Mouse (Mus musculus) liver, embryonic 13.5 days (tissue): ENCODE data around the gene Mark1. TPM values are rescaled to one million over a fixed set of nuclear protein-coding genes. Genes with fewer than 3 reads are reported as not detected.

ENCODE experiments used
- ATAC-seq: fragments of 200-750 bp; cut with Nextera tagmentation; 2 replicates; pipeline ENCODE4 v1.8.0; 2017; ENCODE audit warnings: low read depth, mild to moderate bottlenecking, moderate number of reproducible peaks, moderate library complexity
- DNase-seq: peaks from one replicate; pipeline ENCODE4 v3.0.0; 2022
- H3K27ac ChIP-seq: fragments of 300-500 bp; sonication (generic); 2 replicates; pipeline ENCODE4 v1.5.1; 2015; ENCODE audit warnings: moderate library complexity, mild to moderate bottlenecking, inconsistent platforms
- H3K27me3 ChIP-seq: fragments of 300-500 bp; sonication (generic); 2 replicates; pipeline ENCODE4 v1.6.1; 2015; ENCODE audit warnings: mild to moderate bottlenecking, inconsistent platforms
- H3K36me3 ChIP-seq: fragments of 300-500 bp; sonication (generic); 2 replicates; pipeline ENCODE4 v1.6.1; 2015; ENCODE audit warnings: mild to moderate bottlenecking, inconsistent platforms
- H3K4me1 ChIP-seq: fragments of 300-500 bp; sonication (generic); replicated peaks from 2 replicates; pipeline ENCODE4 v1.6.1; 2015; ENCODE audit warnings: inconsistent platforms
- H3K4me2 ChIP-seq: fragments of 300-500 bp; sonication (generic); 2 replicates; pipeline ENCODE4 v1.6.1; 2015; ENCODE audit warnings: inconsistent platforms, mild to moderate bottlenecking, moderate library complexity
- H3K4me3 ChIP-seq: fragments of 300-500 bp; sonication (generic); replicated peaks from 2 replicates; pipeline ENCODE4 v1.5.1; 2015; ENCODE audit warnings: mild to moderate bottlenecking, inconsistent platforms
- H3K9ac ChIP-seq: fragments of 300-500 bp; sonication (generic); 2 replicates; pipeline ENCODE4 v1.6.1; 2015; ENCODE audit warnings: mild to moderate bottlenecking, inconsistent platforms
- H3K9me3 ChIP-seq: fragments of 300-500 bp; sonication (generic); replicated peaks from 2 replicates; pipeline ENCODE4 v1.6.1; 2016; ENCODE audit warnings: inconsistent platforms
- WGBS: fragments of 180-500 bp; shearing (Covaris S2); methylation state at CpG from one replicate; pipeline ENCODE4 v1.1.7; 2015; ENCODE audit not compliant: insufficient replicate concordance; 5-methylcytosine and 5-hydroxymethylcytosine counted together
- polyA plus RNA-seq: library from polyadenylated mRNA; unstranded; fragments of >200 nt; fragmentation: Nextera tagmentation; extraction: Ambion mirVana; gene quantifications from 2 replicates; pipeline ENCODE4 v1.2.1, GENCODE M21; 2015

The Mark1 gene
- polyA plus RNA-seq, 1 experiment from 2014 or later = 0.16 TPM

DNA sequence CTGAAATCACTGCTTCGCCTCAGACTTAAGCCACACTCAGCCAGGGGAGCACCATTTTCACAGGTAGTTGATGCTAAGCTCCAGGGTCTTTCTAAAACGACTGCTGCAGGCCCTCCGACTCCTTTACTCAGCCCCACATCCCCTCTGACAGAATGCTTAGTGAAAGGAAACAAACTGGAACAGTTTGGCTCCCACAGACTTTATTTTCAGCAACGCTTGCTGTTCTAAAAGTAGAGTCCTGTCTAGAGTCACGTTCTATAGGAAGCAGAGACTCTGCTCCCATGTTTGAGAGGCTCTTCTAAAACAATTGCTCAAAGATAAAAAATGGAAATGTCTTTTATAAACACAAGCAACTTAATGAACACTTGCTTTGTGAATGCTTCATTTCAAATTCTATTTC lies 79.3 kb downstream of the Mark1 start:
- DNase-seq (no peak), ATAC-seq (no peak)
- 64% methylated on average over 5 of the region's 5 CpGs for WGBS
- Histone ChIP-seq H3K27ac (no peak overlapping the region), H3K4me2 (no peak overlapping the region), H3K9ac (no peak overlapping the region), H3K4me1 (no peaks in the 10 kb centered on the region), H3K36me3 (no peaks in the 10 kb centered on the region), H3K4me3 (no peak overlapping the region), H3K9me3 (no peaks in the 10 kb centered on the region), H3K27me3 (no peaks in the 10 kb centered on the region)

- 59% methylated on average over 5 of the region's 5 CpGs for WGBS
- H3K27ac ChIP-seq = no peak overlapping the region
- DNase-seq = no peak
- H3K4me1 ChIP-seq = no peaks in the 10 kb centered on the region
- no peak for ATAC-seq
- no peaks in the 10 kb centered on the region for H3K36me3 ChIP-seq
- H3K4me3 ChIP-seq = no peak overlapping the region
- no peaks in the 10 kb centered on the region for H3K27me3 ChIP-seq
- no peaks in the 10 kb centered on the region for H3K9me3 ChIP-seq
- no peak overlapping the region for H3K4me2 ChIP-seq
- H3K9ac ChIP-seq = no peak overlapping the region
Observed at GRCm38 (mm10) chr1:184918227-184918888, 81.0 kb downstream of the Mark1 start.

- no peaks in the 10 kb centered on the region for H3K27me3 ChIP-seq
- ATAC-seq (no peak), DNase-seq (no peak)
- H3K4me2 ChIP-seq = no peak overlapping the region
- WGBS = 83% methylated on average over 18 of the region's 18 CpGs
- no peak overlapping the region for H3K27ac ChIP-seq
- no peak overlapping the region for H3K4me3 ChIP-seq
- no peaks in the 10 kb centered on the region for H3K4me1 ChIP-seq
- H3K36me3 ChIP-seq = no peaks in the 10 kb centered on the region
- H3K9me3 ChIP-seq = no peaks in the 10 kb centered on the region
- no peak overlapping the region for H3K9ac ChIP-seq
Observed at GRCm38 (mm10) chr1:184912336-184912735, 87.0 kb downstream of the Mark1 start.

- Histone ChIP-seq H3K4me2 (no peak overlapping the region), H3K27ac (no peak overlapping the region), H3K9ac (no peak overlapping the region), H3K4me1 (no peaks in the 10 kb centered on the region), H3K9me3 (no peaks in the 10 kb centered on the region), H3K27me3 (no peaks in the 10 kb centered on the region), H3K4me3 (no peak overlapping the region), H3K36me3 (no peaks in the 10 kb centered on the region)
- WGBS = 66% methylated on average over 6 of the region's 6 CpGs
- no peak for ATAC-seq
- DNase-seq = no peak
Observed at GRCm38 (mm10) chr1:184911861-184912260, 87.5 kb downstream of the Mark1 start.

GRCm38 (mm10) chr1:184908558-184908957 lies 90.8 kb downstream of the Mark1 start:
- WGBS = 52% methylated on average over 9 of the region's 9 CpGs
- Histone ChIP-seq H3K27me3 (no peaks in the 10 kb centered on the region), H3K27ac (no peak overlapping the region), H3K9me3 (no peaks in the 10 kb centered on the region), H3K4me3 (no peak overlapping the region), H3K4me1 (no peaks in the 10 kb centered on the region), H3K36me3 (no peaks in the 10 kb centered on the region), H3K4me2 (no peak overlapping the region), H3K9ac (no peak overlapping the region)
- ATAC-seq (no peak), DNase-seq (no peak)

DNA sequence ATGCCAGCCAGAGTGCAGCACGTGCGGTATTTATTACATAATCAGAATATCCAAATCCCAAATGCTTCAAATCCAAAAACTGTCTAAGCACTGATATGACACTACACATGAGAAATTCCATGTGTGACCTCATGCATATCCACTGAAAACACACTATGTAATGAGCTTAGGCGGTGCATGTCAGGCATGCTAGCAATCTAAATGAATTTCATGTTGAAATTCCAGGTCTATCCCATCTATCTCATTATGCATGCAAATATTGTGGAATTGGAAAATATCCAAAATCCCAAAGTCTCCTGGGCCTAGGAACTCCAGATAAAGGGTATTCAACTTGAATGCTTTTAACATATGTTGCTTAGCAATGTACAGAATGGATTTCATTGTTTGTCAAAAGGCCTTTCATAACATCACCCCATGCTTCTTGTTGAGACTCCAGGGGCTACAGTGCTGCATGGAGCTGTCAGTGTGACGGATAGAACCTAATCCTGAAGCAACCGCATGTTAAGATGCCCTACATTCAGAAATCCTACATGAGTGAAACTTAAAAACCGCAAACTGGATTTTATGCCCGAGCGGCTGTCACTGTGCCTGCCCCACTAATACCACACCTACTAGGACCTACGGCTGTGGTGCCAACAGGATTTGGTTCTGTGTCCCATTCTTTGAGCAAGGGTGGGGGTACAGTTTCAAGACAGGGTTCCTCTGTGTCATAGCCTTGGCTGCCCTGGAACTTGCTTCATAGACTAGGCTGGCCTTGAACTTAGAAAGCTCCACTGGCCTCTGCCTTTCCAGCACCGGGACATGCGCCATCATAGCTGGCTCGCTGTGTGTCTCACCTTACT lies 93.2 kb downstream of the Mark1 start:
- Histone ChIP-seq H3K36me3 (no peaks in the 10 kb centered on the region), H3K27me3 (no peaks in the 10 kb centered on the region), H3K9me3 (no peaks in the 10 kb centered on the region), H3K4me3 (no peak overlapping the region), H3K4me1 (no peaks in the 10 kb centered on the region), H3K27ac (no peak overlapping the region), H3K9ac (no peak overlapping the region), H3K4me2 (no peak overlapping the region)
- ATAC-seq (no peak), DNase-seq (no peak)
- 76% methylated on average over 12 of the region's 12 CpGs for WGBS

DNA sequence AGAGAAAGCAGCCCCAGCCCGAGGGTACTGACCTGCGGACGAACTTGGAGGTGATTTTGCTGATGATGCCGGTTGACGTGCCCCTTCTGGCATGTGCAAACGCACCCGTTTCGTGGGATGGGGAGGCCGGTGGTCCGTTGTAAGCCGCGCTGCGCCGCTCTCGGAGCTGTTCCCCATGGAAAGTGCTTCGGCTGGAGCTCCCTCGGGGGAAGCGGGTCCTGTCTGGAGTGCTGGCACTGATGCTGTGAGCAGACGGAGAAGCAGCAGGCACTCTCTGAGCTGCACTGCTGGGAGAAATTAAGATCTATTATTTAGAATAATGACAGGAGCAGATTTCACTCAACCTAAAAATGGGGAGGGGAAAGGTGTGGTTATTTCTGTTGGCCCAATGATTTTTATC lies 94.0 kb downstream of the Mark1 start:
- Histone ChIP-seq H3K4me3 (no peak overlapping the region), H3K9me3 (no peaks in the 10 kb centered on the region), H3K27me3 (no peaks in the 10 kb centered on the region), H3K36me3 (no peaks in the 10 kb centered on the region), H3K27ac (no peak overlapping the region), H3K4me2 (no peak overlapping the region), H3K4me1 (no peaks in the 10 kb centered on the region), H3K9ac (no peak overlapping the region)
- ATAC-seq (no peak), DNase-seq (no peak)
- 72% methylated on average over 19 of the region's 19 CpGs for WGBS

GRCm38 (mm10) chr1:184903697-184904096 lies 95.7 kb downstream of the Mark1 start:
- Histone ChIP-seq H3K9ac (no peak overlapping the region), H3K4me1 (no peaks in the 10 kb centered on the region), H3K27ac (no peak overlapping the region), H3K27me3 (no peaks in the 10 kb centered on the region), H3K9me3 (no peaks in the 10 kb centered on the region), H3K4me2 (no peak overlapping the region), H3K4me3 (no peak overlapping the region), H3K36me3 (no peaks in the 10 kb centered on the region)
- DNase-seq (no peak), ATAC-seq (no peak)
- 59% methylated on average over 7 of the region's 7 CpGs for WGBS

DNA sequence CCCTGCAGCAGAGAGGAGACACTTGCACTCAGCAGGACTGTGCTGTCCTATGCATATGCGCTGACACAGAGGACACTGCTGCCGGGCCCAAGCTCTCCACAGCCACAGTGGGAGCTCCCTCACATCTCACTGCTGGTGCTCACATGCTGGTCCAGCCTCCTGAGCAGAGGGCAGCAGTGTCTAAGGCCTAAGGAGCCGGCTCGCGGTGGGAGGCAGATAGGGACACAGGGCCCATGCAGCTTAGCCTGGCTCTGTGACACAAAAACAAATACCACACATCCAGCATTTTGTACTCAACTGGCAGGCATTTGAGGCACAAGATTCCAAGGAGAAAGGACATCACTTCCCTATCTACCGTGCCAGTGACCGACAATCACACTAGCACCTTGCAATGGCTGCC lies 96.5 kb downstream of the Mark1 start:
- Histone ChIP-seq H3K4me3 (no peak overlapping the region), H3K9ac (no peak overlapping the region), H3K9me3 (no peaks in the 10 kb centered on the region), H3K27ac (no peak overlapping the region), H3K36me3 (no peaks in the 10 kb centered on the region), H3K4me1 (no peaks in the 10 kb centered on the region), H3K27me3 (no peaks in the 10 kb centered on the region), H3K4me2 (no peak overlapping the region)
- ATAC-seq (no peak), DNase-seq (no peak)
- 76% methylated on average over 7 of the region's 7 CpGs for WGBS

GRCm38 (mm10) chr1:184897350-184897749 lies 102.0 kb downstream of the Mark1 start:
- Histone ChIP-seq H3K9me3 (no peaks in the 10 kb centered on the region), H3K27me3 (no peaks in the 10 kb centered on the region), H3K27ac (no peak overlapping the region), H3K4me3 (no peak overlapping the region), H3K4me2 (no peak overlapping the region), H3K4me1 (no peaks in the 10 kb centered on the region), H3K9ac (no peak overlapping the region), H3K36me3 (no peaks in the 10 kb centered on the region)
- DNase-seq (no peak), ATAC-seq (no peak)
- 80% methylated on average over 16 of the region's 16 CpGs for WGBS

DNA sequence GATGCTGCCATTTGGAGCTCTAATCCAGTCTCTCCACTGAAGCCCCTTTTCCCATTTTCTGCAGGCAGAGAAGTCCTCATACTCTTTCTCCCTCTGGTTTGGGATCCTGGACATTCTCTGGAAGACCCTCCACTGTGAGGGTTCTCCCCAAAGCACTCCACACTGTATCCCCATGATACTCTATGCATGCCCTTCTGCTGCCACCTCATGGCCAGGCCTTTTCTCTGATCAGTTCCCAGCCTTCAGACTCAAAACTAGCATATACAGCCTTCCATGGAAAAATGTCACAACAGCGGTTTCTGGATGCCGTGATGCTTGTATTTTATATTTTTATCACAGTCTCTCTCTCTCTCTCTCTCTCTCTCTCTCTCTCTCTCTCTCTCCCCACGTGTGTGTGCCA lies 107.4 kb downstream of the Mark1 start:
- ATAC-seq = no peak
- H3K9ac ChIP-seq = no peak overlapping the region
- no peak overlapping the region for H3K27ac ChIP-seq
- DNase-seq = no peak
- no peaks in the 10 kb centered on the region for H3K27me3 ChIP-seq
- no peak overlapping the region for H3K4me2 ChIP-seq
- WGBS = 66% methylated on average over 3 of the region's 3 CpGs
- no peak overlapping the region for H3K4me3 ChIP-seq
- no peaks in the 10 kb centered on the region for H3K36me3 ChIP-seq
- H3K4me1 ChIP-seq = no peaks in the 10 kb centered on the region
- no peaks in the 10 kb centered on the region for H3K9me3 ChIP-seq

DNA sequence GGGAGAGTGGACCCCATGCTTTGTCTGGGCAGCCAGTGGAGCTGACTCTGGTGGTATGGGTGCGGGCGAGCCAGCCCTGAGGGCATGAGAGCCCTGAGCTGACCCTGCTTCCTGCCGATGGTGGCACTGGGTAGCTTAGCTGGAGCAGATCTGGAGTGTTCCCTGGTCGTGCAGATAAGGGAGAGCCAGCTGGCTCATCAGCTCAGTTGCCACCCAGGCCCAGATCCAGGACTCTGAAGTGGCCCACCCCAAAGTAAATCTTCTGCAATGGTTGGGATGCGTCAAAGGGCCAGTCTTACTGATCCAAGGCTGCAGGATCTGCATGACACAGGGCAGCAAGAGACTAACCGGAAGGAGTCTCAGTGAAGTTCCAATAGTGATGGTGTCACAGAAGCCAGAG lies 109.9 kb downstream of the Mark1 start:
- Histone ChIP-seq H3K27ac (no peak overlapping the region), H3K27me3 (no peaks in the 10 kb centered on the region), H3K36me3 (no peaks in the 10 kb centered on the region), H3K9ac (no peak overlapping the region), H3K9me3 (no peaks in the 10 kb centered on the region), H3K4me1 (no peaks in the 10 kb centered on the region), H3K4me2 (no peak overlapping the region), H3K4me3 (no peak overlapping the region)
- WGBS = 65% methylated on average over 6 of the region's 6 CpGs
- DNase-seq = no peak
- ATAC-seq = no peak
